Mouse (Mus musculus): ENCODE data around the gene Slc44a3.

DNA sequence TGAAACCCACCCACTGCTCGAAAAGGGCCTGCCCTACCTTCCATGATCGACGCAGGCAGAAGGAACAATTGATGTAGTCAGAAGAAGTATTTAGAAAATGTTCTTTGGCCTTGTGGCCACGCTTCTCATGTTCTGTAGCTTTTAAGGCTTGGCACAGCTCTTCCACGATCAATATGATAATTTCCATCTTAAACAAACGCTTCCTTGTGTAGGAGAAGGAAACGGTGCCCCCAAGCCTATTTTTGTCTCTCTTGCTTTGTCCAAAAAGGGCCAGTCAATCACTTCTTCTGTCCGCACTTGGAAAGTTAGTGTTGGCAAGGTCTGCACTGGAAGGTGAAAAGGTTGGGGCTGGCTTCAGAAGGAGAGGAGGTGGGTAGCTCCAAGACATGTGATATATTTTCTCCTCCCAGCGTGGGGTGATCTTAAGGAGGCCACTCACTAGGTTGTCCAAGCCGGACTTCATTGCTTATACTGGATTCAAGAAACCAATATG, 10.5 kb downstream of the Slc44a3 start:
- TF ChIP-seq POLR2A (IDR thresholded peaks at IDR 0.05; ENCODE audit: insufficient read length, low read depth) (no peak), MYOG (IDR thresholded peaks at IDR 0.05; ENCODE audit: control insufficient read depth in 1 of 3, insufficient read depth in 1 of 3, insufficient read length in 2 of 3, low read depth in 2 of 3) (no peak), USF1 (IDR thresholded peaks at IDR 0.05; ENCODE audit: low read depth) (no peak), CEBPB (IDR thresholded peaks at IDR 0.05; ENCODE audit: insufficient read depth, poor library complexity, severe bottlenecking) (no peak), POLR2AphosphoS2 (IDR thresholded peaks at IDR 0.05; ENCODE audit: insufficient read length, low read depth) (no peak), REST (IDR thresholded peaks at IDR 0.05; ENCODE audit: insufficient read depth, insufficient read length) (no peak), MYOD1 (IDR thresholded peaks at IDR 0.05; ENCODE audit: control insufficient read depth in 1 of 3, insufficient read length in 2 of 3, low read depth in 2 of 3) (no peak), TCF12 (IDR thresholded peaks at IDR 0.05; ENCODE audit: insufficient read depth, poor library complexity, severe bottlenecking) (no peak), MAX (IDR thresholded peaks at IDR 0.05; ENCODE audit: low read depth) (no peak), SRF (IDR thresholded peaks at IDR 0.05; ENCODE audit: control insufficient read depth, insufficient read length, low read depth) (no peak)

Data from myocyte (in vitro differentiated cells).